Comparison of ENCODE assay signal across 14 mouse cellular contexts in the genomic region with DNA sequence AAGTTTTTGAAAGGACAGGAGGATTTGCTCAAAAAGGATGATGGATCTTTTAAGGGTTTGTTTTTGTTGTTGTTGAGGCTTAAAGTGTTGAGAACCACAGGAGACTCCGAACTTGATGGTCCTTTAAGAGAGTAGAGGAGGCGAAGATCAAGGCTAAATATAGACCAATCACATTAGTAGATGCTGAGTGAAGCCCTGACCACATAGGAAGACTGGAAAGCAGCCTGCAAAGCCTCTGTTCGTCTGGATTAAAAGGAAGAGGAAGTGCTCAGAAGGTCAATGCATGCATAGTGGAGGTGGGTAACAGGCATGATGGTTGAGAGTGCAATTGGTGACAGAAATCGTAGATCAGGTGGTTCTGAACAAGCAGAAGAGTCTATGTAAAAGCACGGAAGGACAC. TPM values are rescaled to one million over a fixed set of nuclear protein-coding genes. Genes with fewer than 3 reads are reported as not detected.
A peak's percentile ranks its signal among the peaks of the same experiment; 100 is the strongest.
DNase-seq lines count a peak whose midpoint lies in the region; ATAC-seq and TF ChIP-seq lines count a peak whose summit lies in the region.
"Had no signal": no experiment of that assay in that cellular context is flagged by ENCODE, and none has a peak within 500 bp of the region (broad histone marks: within the 10 kb centered on the region; RNA-seq: fewer than 3 reads in every experiment).

No protein-coding gene starts in this region.

- peak overlapping the region; percentile 70 for H3K4me3 ChIP-seq in gastrocnemius, adult 2 months
- H3K4me3 ChIP-seq in kidney, embryonic 16.5 days (ENCODE audit: low read length) = no peak overlapping the region; the same call in 1 of the 2 replicates
- no peak overlapping the region for H3K4me3 ChIP-seq in stomach, embryonic 16.5 days (replicated peaks; ENCODE audit: low read length)
- H3K4me3 ChIP-seq: midbrain, embryonic 15.5 days; neural tube, embryonic 13.5 days had no signal

- H3K9me3 ChIP-seq in kidney, embryonic 16.5 days (ENCODE audit: low read length) = no peaks in the 10 kb centered on the region
- no peaks in the 10 kb centered on the region for H3K9me3 ChIP-seq in stomach, embryonic 16.5 days (replicated peaks; ENCODE audit: control insufficient read depth, low read length)
- H3K9me3 ChIP-seq: midbrain, embryonic 15.5 days; neural tube, embryonic 13.5 days had no signal

- H3K4me1 ChIP-seq in kidney, embryonic 16.5 days (ENCODE audit: insufficient read depth, low read length) = peaks cover 4% of the 10 kb centered on the region
- H3K4me1 ChIP-seq in stomach, embryonic 16.5 days (ENCODE audit: control insufficient read depth, insufficient read depth, low read length) = no peaks in the 10 kb centered on the region; the same call in none of the 2 replicates

- H3K4me2 ChIP-seq in kidney, embryonic 16.5 days (replicated peaks; ENCODE audit: low read depth, low read length) = peak overlapping the region; percentile 37
- peak overlapping the region; percentile 7; the same call in 1 of the 2 replicates for H3K4me2 ChIP-seq in stomach, embryonic 16.5 days (ENCODE audit: low read depth, low read length)
- H3K4me2 ChIP-seq: midbrain, embryonic 15.5 days; neural tube, embryonic 13.5 days had no signal

- intact Hi-C loops in gastrocnemius, adult 2 months (cut with DNase I) = no loop called here
- intact Hi-C loops in gastrocnemius, postnatal 14 days (cut with DNase I; ENCODE audit: low total_unique reads) = no loop called here

- H3K27ac ChIP-seq in gastrocnemius, adult 2 months = 0 out of 2 replicates have a peak overlapping the region, but pooled peaks have one; percentile 8
- no peak overlapping the region for H3K27ac ChIP-seq in kidney, embryonic 16.5 days (ENCODE audit: low read length)
- H3K27ac ChIP-seq in stomach, embryonic 16.5 days (ENCODE audit: low read length) = no peak overlapping the region
- H3K27ac ChIP-seq: midbrain, embryonic 15.5 days; neural tube, embryonic 13.5 days had no signal

- H3K27me3 ChIP-seq in kidney, embryonic 16.5 days (ENCODE audit: insufficient read depth, low read length) = no peaks in the 10 kb centered on the region
- H3K27me3 ChIP-seq in stomach, embryonic 16.5 days (ENCODE audit: control insufficient read depth, insufficient read depth, low read length) = no peaks in the 10 kb centered on the region
- H3K27me3 ChIP-seq: midbrain, embryonic 15.5 days had no signal

- TF ChIP-seq CTCF in gastrocnemius, adult 2 months (IDR thresholded peaks at IDR 0.05) = no peak

- no peak for DNase-seq in gastrocnemius, adult 2 months
- no peak for DNase-seq in gastrocnemius, postnatal 14 days
- DNase-seq in kidney, postnatal 25 days = no peak
- DNase-seq in thymus, postnatal 25 days = peak; percentile 7
- DNase-seq in thymus, adult 18-20 months = no peak
- no peak for DNase-seq in left cerebral cortex, adult 8-10 months (ENCODE audit: low spot score in 2 of 2)
- DNase-seq: adrenal gland, postnatal 14 days; cerebellum, adult 9-10 months; lung, postnatal 10 days had no signal

- no peak for ATAC-seq in kidney, embryonic 16.5 days (ENCODE audit: low FRiP score, low TSS enrichment)
- ATAC-seq in stomach, embryonic 16.5 days (ENCODE audit: insufficient read depth, low FRiP score) = no peak
- ATAC-seq: forebrain, embryonic 16.5 days; midbrain, embryonic 15.5 days had no signal

- no peaks in the 10 kb centered on the region for H3K36me3 ChIP-seq in kidney, embryonic 16.5 days (ENCODE audit: insufficient read depth, low read length)
- no peaks in the 10 kb centered on the region for H3K36me3 ChIP-seq in stomach, embryonic 16.5 days (ENCODE audit: control insufficient read depth, insufficient read depth, low read length)
- H3K36me3 ChIP-seq: midbrain, embryonic 15.5 days; neural tube, embryonic 13.5 days had no signal

- no peak overlapping the region for H3K9ac ChIP-seq in kidney, embryonic 16.5 days (replicated peaks; ENCODE audit: low read length)
- no peak overlapping the region for H3K9ac ChIP-seq in stomach, embryonic 16.5 days (ENCODE audit: low read length)
- H3K9ac ChIP-seq: midbrain, embryonic 15.5 days; neural tube, embryonic 13.5 days had no signal

- WGBS in kidney, embryonic 16.5 days = 56% methylated on average over 5 of the region's 5 CpGs
- 53% methylated on average over 5 of the region's 5 CpGs for WGBS in stomach, embryonic 16.5 days

RNA-seq across cellular contexts. Expression of a gene that starts 4.8 kb away (rescaled TPM):
- total RNA-seq in gastrocnemius, adult 2 months (2021) = 1 to 10 TPM; 6.2 to 6.3 TPM
- 10 to 100 TPM; 18.2 TPM for total RNA-seq in gastrocnemius, postnatal 14 days (2021)
- 77.9 and 78.6 TPM in 2 replicates for polyA plus RNA-seq in kidney, embryonic 16.5 days (2015; fragmentation: Nextera tagmentation; extraction: Ambion mirVana)
- polyA plus RNA-seq in stomach, embryonic 16.5 days (2015; fragmentation: Nextera tagmentation; extraction: Ambion mirVana) = 47.5 and 53.3 TPM in 2 replicates
- total RNA-seq in left cerebral cortex, adult 8-10 months (2022) = 100 to 1,000 TPM in 1 of 4 experiments, 10 to 100 TPM in 3; 82.9 to 101 (median 91.5) TPM

Comparison
In these comparisons a context has a peak if more than half of its experiments do, and no peak if none do; other contexts are left out.
1. RNA of a gene that starts 4.8 kb away (total RNA-seq): 82.9 to 101 TPM in left cerebral cortex, adult 8-10 months; 18.2 TPM in gastrocnemius, postnatal 14 days and 6.2 to 6.3 TPM in gastrocnemius, adult 2 months; every median in the first group is over 4 times any median in the second.